Mouse (Mus musculus): ENCODE data around the gene Cdca4. TPM values are rescaled to one million over a fixed set of nuclear protein-coding genes. Genes with fewer than 3 reads are reported as not detected.

The Cdca4 gene
- polyA plus RNA-seq, 1 experiment from 2014 or later = 56.6 TPM

GRCm38 (mm10) chr12:112859930-112860329, 30.7 kb upstream of the Cdca4 start:
- Histone ChIP-seq H3K9ac (ENCODE audit: low read depth, low read length) (no peak overlapping the region), H3K36me3 (ENCODE audit: insufficient read depth, low read length) (no peaks in the 10 kb centered on the region), H3K27ac (no peak overlapping the region), H3K4me3 (replicated peaks; ENCODE audit: low read depth, low read length) (no peak overlapping the region), H3K27me3 (ENCODE audit: insufficient read depth, low read length) (no peaks in the 10 kb centered on the region), H3K4me1 (replicated peaks; ENCODE audit: insufficient read depth, low read length) (no peaks in the 10 kb centered on the region), H3K4me2 (ENCODE audit: low read length) (no peak overlapping the region), H3K9me3 (replicated peaks; ENCODE audit: low read length) (no peaks in the 10 kb centered on the region)
- no peak for ATAC-seq (replicated peaks; ENCODE audit: low FRiP score, low read depth)
- WGBS = 60% methylated on average over 8 of the region's 8 CpGs
- DNase-seq (ENCODE audit: low spot score) = no peak
- no peak for TF ChIP-seq CTCF (IDR thresholded peaks at IDR 0.05; ENCODE audit: low read depth)

- Histone ChIP-seq H3K4me2 (ENCODE audit: low read length) (no peak overlapping the region), H3K9ac (ENCODE audit: low read depth, low read length) (no peak overlapping the region), H3K27me3 (ENCODE audit: insufficient read depth, low read length) (no peaks in the 10 kb centered on the region), H3K27ac (no peak overlapping the region), H3K9me3 (replicated peaks; ENCODE audit: low read length) (no peaks in the 10 kb centered on the region), H3K36me3 (ENCODE audit: insufficient read depth, low read length) (no peaks in the 10 kb centered on the region), H3K4me3 (replicated peaks; ENCODE audit: low read depth, low read length) (no peak overlapping the region), H3K4me1 (replicated peaks; ENCODE audit: insufficient read depth, low read length) (no peaks in the 10 kb centered on the region)
- WGBS = 93% methylated on average over 9 of the region's 9 CpGs
- ATAC-seq (replicated peaks; ENCODE audit: low FRiP score, low read depth) = no peak
- DNase-seq (ENCODE audit: low spot score) = no peak
- TF ChIP-seq CTCF (IDR thresholded peaks at IDR 0.05; ENCODE audit: low read depth) = no peak
Observed at GRCm38 (mm10) chr12:112858581-112859336, 29.5 kb upstream of the Cdca4 start.

GRCm38 (mm10) chr12:112857021-112857925, 28.1 kb upstream of the Cdca4 start:
- DNase-seq (ENCODE audit: low spot score) (no peak), ATAC-seq (replicated peaks; ENCODE audit: low FRiP score, low read depth) (no peak)
- Histone ChIP-seq H3K9ac (ENCODE audit: low read depth, low read length) (no peak overlapping the region), H3K4me3 (replicated peaks; ENCODE audit: low read depth, low read length) (no peak overlapping the region), H3K27me3 (ENCODE audit: insufficient read depth, low read length) (no peaks in the 10 kb centered on the region), H3K4me2 (ENCODE audit: low read length) (no peak overlapping the region), H3K4me1 (replicated peaks; ENCODE audit: insufficient read depth, low read length) (no peaks in the 10 kb centered on the region), H3K27ac (no peak overlapping the region), H3K9me3 (replicated peaks; ENCODE audit: low read length) (no peaks in the 10 kb centered on the region), H3K36me3 (ENCODE audit: insufficient read depth, low read length) (no peaks in the 10 kb centered on the region)
- WGBS = 56% methylated on average over 9 of the region's 9 CpGs
- TF ChIP-seq CTCF (IDR thresholded peaks at IDR 0.05; ENCODE audit: low read depth) = no peak

GRCm38 (mm10) chr12:112856338-112856737, 27.1 kb upstream of the Cdca4 start:
- DNase-seq (ENCODE audit: low spot score) (peak; percentile 29), ATAC-seq (replicated peaks; ENCODE audit: low FRiP score, low read depth) (no peak)
- H3K36me3 ChIP-seq (ENCODE audit: insufficient read depth, low read length) = no peaks in the 10 kb centered on the region
- H3K27ac ChIP-seq = no peak overlapping the region
- no peak overlapping the region for H3K9ac ChIP-seq (ENCODE audit: low read depth, low read length)
- 58% methylated on average over 3 of the region's 3 CpGs for WGBS
- peak; percentile 33; the same call in 1 of the 2 replicates for TF ChIP-seq CTCF (IDR thresholded peaks at IDR 0.05; ENCODE audit: low read depth)
- no peak overlapping the region for H3K4me2 ChIP-seq (ENCODE audit: low read length)
- H3K4me3 ChIP-seq (replicated peaks; ENCODE audit: low read depth, low read length) = no peak overlapping the region
- H3K9me3 ChIP-seq (replicated peaks; ENCODE audit: low read length) = no peaks in the 10 kb centered on the region
- H3K27me3 ChIP-seq (ENCODE audit: insufficient read depth, low read length) = no peaks in the 10 kb centered on the region
- H3K4me1 ChIP-seq (replicated peaks; ENCODE audit: insufficient read depth, low read length) = no peaks in the 10 kb centered on the region

- TF ChIP-seq CTCF (IDR thresholded peaks at IDR 0.05; ENCODE audit: low read depth) = no peak
- Histone ChIP-seq H3K4me1 (replicated peaks; ENCODE audit: insufficient read depth, low read length) (no peaks in the 10 kb centered on the region), H3K27me3 (ENCODE audit: insufficient read depth, low read length) (no peaks in the 10 kb centered on the region), H3K9me3 (replicated peaks; ENCODE audit: low read length) (no peaks in the 10 kb centered on the region), H3K36me3 (ENCODE audit: insufficient read depth, low read length) (no peaks in the 10 kb centered on the region), H3K4me2 (ENCODE audit: low read length) (no peak overlapping the region), H3K4me3 (replicated peaks; ENCODE audit: low read depth, low read length) (no peak overlapping the region), H3K9ac (ENCODE audit: low read depth, low read length) (no peak overlapping the region), H3K27ac (no peak overlapping the region)
- ATAC-seq (replicated peaks; ENCODE audit: low FRiP score, low read depth) = no peak
- no peak for DNase-seq (ENCODE audit: low spot score)
- 64% methylated on average over 7 of the region's 7 CpGs for WGBS
Observed at GRCm38 (mm10) chr12:112854610-112855333, 25.5 kb upstream of the Cdca4 start.
